Mouse (Mus musculus) hindbrain, embryonic 16.5 days (tissue): ENCODE measurements around the gene Chid1. TPM values are rescaled to one million over a fixed set of nuclear protein-coding genes. Genes with fewer than 3 reads are reported as not detected.
A peak's percentile ranks its signal among the peaks of the same experiment; 100 is the strongest.

ENCODE experiments used
- ATAC-seq: fragments of 200-750 bp; cut with Nextera tagmentation; 2 replicates; pipeline ENCODE4 v1.8.0; 2017; ENCODE audit warnings: moderate TSS enrichment, moderate library complexity
- H3K27ac ChIP-seq: fragments of 300-500 bp; sonication (generic); 2 replicates; pipeline ENCODE4 v1.5.1; 2014; ENCODE audit warnings: low read depth, mild to moderate bottlenecking, control low read depth, low read length, moderate library complexity
- H3K27me3 ChIP-seq: fragments of 300-500 bp; sonication (generic); replicated peaks from 2 replicates; pipeline ENCODE4 v1.6.1; 2014; ENCODE audit warnings: low read length; ENCODE audit not compliant: control insufficient read depth, insufficient read depth
- H3K36me3 ChIP-seq: fragments of 300-500 bp; sonication (generic); 2 replicates; pipeline ENCODE4 v1.6.1; 2014; ENCODE audit warnings: mild to moderate bottlenecking, low read length, moderate library complexity, mixed read lengths; ENCODE audit not compliant: control insufficient read depth, insufficient read depth
- H3K4me1 ChIP-seq: fragments of 300-500 bp; sonication (generic); 2 replicates; pipeline ENCODE4 v1.6.1; 2014; ENCODE audit warnings: low read depth, low read length; ENCODE audit not compliant: control insufficient read depth, insufficient read depth
- H3K4me2 ChIP-seq: fragments of 300-500 bp; sonication (generic); 2 replicates; pipeline ENCODE4 v1.6.1; 2014; ENCODE audit warnings: mild to moderate bottlenecking, low read length, control low read depth, moderate library complexity
- H3K4me3 ChIP-seq: fragments of 300-500 bp; sonication (generic); 2 replicates; pipeline ENCODE4 v1.5.1; 2014; ENCODE audit warnings: mild to moderate bottlenecking, low read length, control low read depth, moderate library complexity
- H3K9ac ChIP-seq: fragments of 300-500 bp; sonication (generic); 2 replicates; pipeline ENCODE4 v1.6.1; 2014; ENCODE audit warnings: low read depth, mild to moderate bottlenecking, control low read depth, low read length, moderate library complexity
- H3K9me3 ChIP-seq: fragments of 300-500 bp; sonication (generic); 2 replicates; pipeline ENCODE4 v1.6.1; 2014; ENCODE audit warnings: mild to moderate bottlenecking, low read length, moderate library complexity; ENCODE audit not compliant: control insufficient read depth
- WGBS: fragments of 180-500 bp; shearing (Covaris S2); extraction: QIAGEN DNeasy Blood & Tissue Kit; methylation state at CpG from one replicate; pipeline ENCODE4 v1.1.7; 2014; 5-methylcytosine and 5-hydroxymethylcytosine counted together
- polyA plus RNA-seq: library from polyadenylated mRNA; unstranded; fragments of >200 nt; fragmentation: Nextera tagmentation; extraction: Ambion mirVana; gene quantifications from 2 replicates; pipeline ENCODE4 v1.2.1, GENCODE M21; 2015

The Chid1 gene
- polyA plus RNA-seq, 1 experiment from 2014 or later: 56.7 TPM

GRCm38 (mm10) chr7:141464603-141465201 lies 75.0 kb downstream of the Chid1 start:
- peak overlapping the region; percentile 18 for H3K9ac ChIP-seq

GRCm38 (mm10) chr7:141463824-141464602 lies 75.6 kb downstream of the Chid1 start:
- Histone ChIP-seq H3K9me3 (no peaks in the 10 kb centered on the region), H3K27ac (no peak overlapping the region), H3K4me1 (peaks cover 35% of the 10 kb centered on the region), H3K4me3 (peak overlapping the region; percentile 13), H3K9ac (no peak overlapping the region), H3K36me3 (peaks cover 3% of the 10 kb centered on the region; the same call in 1 of the 2 replicates), H3K27me3 (peaks cover 58% of the 10 kb centered on the region), H3K4me2 (peak overlapping the region; percentile 34)
- ATAC-seq: no peak
- WGBS: 22% methylated on average over 12 of the region's 12 CpGs

More at GRCm38 (mm10) chr7:141464603-141465201, 75.0 kb downstream of the Chid1 start:
- Histone ChIP-seq H3K4me2 (peak overlapping the region; percentile 34), H3K27ac (no peak overlapping the region), H3K9me3 (no peaks in the 10 kb centered on the region), H3K36me3 (peaks cover 3% of the 10 kb centered on the region; the same call in 1 of the 2 replicates), H3K4me1 (peaks cover 42% of the 10 kb centered on the region), H3K4me3 (peak overlapping the region; percentile 16), H3K27me3 (peaks cover 58% of the 10 kb centered on the region)
- ATAC-seq: no peak
- WGBS: 8% methylated on average over 38 of the region's 38 CpGs

- Histone ChIP-seq H3K36me3 (peaks cover 3% of the 10 kb centered on the region; the same call in 1 of the 2 replicates), H3K4me1 (peaks cover 23% of the 10 kb centered on the region), H3K9me3 (no peaks in the 10 kb centered on the region), H3K4me3 (peak overlapping the region; percentile 46), H3K27me3 (peaks cover 58% of the 10 kb centered on the region), H3K4me2 (peak overlapping the region; percentile 81), H3K27ac (no peak overlapping the region), H3K9ac (no peak overlapping the region)
- no peak for ATAC-seq
- 18% methylated on average over 5 of the region's 5 CpGs for WGBS
Measured at GRCm38 (mm10) chr7:141462333-141462821, 77.3 kb downstream of the Chid1 start.

- no peak for ATAC-seq
- Histone ChIP-seq H3K27me3 (peaks cover 56% of the 10 kb centered on the region), H3K4me3 (peak overlapping the region; percentile 46), H3K4me2 (peak overlapping the region; percentile 81), H3K4me1 (peaks cover 16% of the 10 kb centered on the region), H3K36me3 (peaks cover 3% of the 10 kb centered on the region; the same call in 1 of the 2 replicates), H3K9me3 (no peaks in the 10 kb centered on the region), H3K9ac (peak overlapping the region; percentile 65), H3K27ac (no peak overlapping the region)
- WGBS: 2% methylated on average over 48 of the region's 59 CpGs
Measured at GRCm38 (mm10) chr7:141461521-141462332, 77.9 kb downstream of the Chid1 start.

GRCm38 (mm10) chr7:141460391-141461113 lies 79.1 kb downstream of the Chid1 start, which contains the start of gene Cracr2b:
Cracr2b (plus strand) TSS chr7:141461094.
- Histone ChIP-seq H3K4me2 (peak within 1 kb of the TSS; percentile 81), H3K4me3 (peak within 1 kb of the TSS; percentile 46), H3K9me3 (no peaks in the 10 kb centered on the region), H3K27ac (no peak within 1 kb of the TSS), H3K9ac (peak within 1 kb of the TSS; percentile 65), H3K4me1 (peaks cover 22% of the 10 kb centered on the region), H3K27me3 (peaks cover 50% of the 10 kb centered on the region), H3K36me3 (peaks cover 3% of the 10 kb centered on the region; the same call in 1 of the 2 replicates)
- 78% methylated on average over 15 of the region's 15 CpGs for WGBS
- no peak for ATAC-seq

- peaks cover 20% of the 10 kb centered on the region for H3K4me1 ChIP-seq
- H3K36me3 ChIP-seq: peaks cover 3% of the 10 kb centered on the region; the same call in 1 of the 2 replicates
- H3K4me3 ChIP-seq: no peak overlapping the region
- peaks cover 44% of the 10 kb centered on the region for H3K27me3 ChIP-seq
- no peaks in the 10 kb centered on the region for H3K9me3 ChIP-seq
- H3K27ac ChIP-seq: no peak overlapping the region
- no peak overlapping the region for H3K9ac ChIP-seq
- ATAC-seq: no peak
- 70% methylated on average over 5 of the region's 5 CpGs for WGBS
- H3K4me2 ChIP-seq: no peak overlapping the region
Measured at GRCm38 (mm10) chr7:141460001-141460390, 79.7 kb downstream of the Chid1 start.

GRCm38 (mm10) chr7:141459301-141459711 lies 80.4 kb downstream of the Chid1 start:
- peaks cover 18% of the 10 kb centered on the region for H3K4me1 ChIP-seq
- H3K4me3 ChIP-seq: no peak overlapping the region
- no peaks in the 10 kb centered on the region for H3K9me3 ChIP-seq
- 90% methylated on average over 17 of the region's 17 CpGs for WGBS
- no peak overlapping the region for H3K27ac ChIP-seq
- no peak overlapping the region for H3K4me2 ChIP-seq
- H3K36me3 ChIP-seq: peaks cover 3% of the 10 kb centered on the region; the same call in 1 of the 2 replicates
- H3K9ac ChIP-seq: no peak overlapping the region
- no peak for ATAC-seq
- peaks cover 38% of the 10 kb centered on the region for H3K27me3 ChIP-seq

GRCm38 (mm10) chr7:141458661-141459060 lies 81.0 kb downstream of the Chid1 start:
- peaks cover 18% of the 10 kb centered on the region for H3K4me1 ChIP-seq
- H3K27me3 ChIP-seq: peaks cover 32% of the 10 kb centered on the region
- no peak overlapping the region for H3K9ac ChIP-seq
- no peak overlapping the region for H3K4me2 ChIP-seq
- ATAC-seq: no peak
- WGBS: 92% methylated on average over 11 of the region's 11 CpGs
- peaks cover 3% of the 10 kb centered on the region; the same call in 1 of the 2 replicates for H3K36me3 ChIP-seq
- H3K27ac ChIP-seq: no peak overlapping the region
- H3K4me3 ChIP-seq: no peak overlapping the region
- no peaks in the 10 kb centered on the region for H3K9me3 ChIP-seq
